Mouse (Mus musculus) cerebellum, postnatal 36 days (tissue): ENCODE measurements around the gene Gm43517.

Source experiments
- DNase-seq, 2 experiments: peaks; one replicate each; pipeline ENCODE4 v3.0.0; 2021 to 2022; ENCODE audit warnings: mixed read lengths in 2 of 2

Gm43517 gene

DNA sequence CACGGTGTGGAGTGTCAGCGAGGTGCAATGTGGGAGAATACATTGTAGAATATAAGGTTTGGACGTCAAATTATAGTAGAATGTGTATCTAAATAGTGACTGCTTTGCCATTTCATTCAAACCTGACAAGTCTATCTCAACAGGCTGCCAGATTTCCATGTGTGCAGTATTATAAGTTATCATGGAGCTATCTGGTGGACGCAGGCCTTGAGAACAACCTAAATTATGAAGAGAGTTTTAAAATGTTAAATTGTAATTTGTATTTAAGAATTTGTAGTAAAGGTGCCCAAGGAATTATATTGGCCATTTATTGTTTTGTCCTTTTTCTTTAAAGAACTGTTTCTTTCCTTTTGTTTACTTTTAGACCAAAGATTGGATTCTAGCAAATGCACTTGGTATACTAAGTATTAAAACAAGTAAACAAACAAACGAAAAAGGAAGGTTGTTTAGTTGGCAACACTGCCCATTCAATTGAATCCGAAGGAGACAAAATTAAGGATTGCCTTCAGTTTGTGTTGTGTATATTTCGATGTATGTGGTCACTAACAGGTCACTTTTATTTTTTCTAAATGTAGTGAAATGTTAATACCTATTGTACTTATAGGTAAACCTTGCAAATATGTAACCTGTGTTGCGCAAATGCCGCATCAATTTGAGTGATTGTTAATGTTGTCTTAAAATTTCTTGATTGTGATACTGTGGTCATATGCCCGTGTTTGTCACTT, 1.3 kb downstream of the Gm43517 start:
- no peak for DNase-seq

DNA sequence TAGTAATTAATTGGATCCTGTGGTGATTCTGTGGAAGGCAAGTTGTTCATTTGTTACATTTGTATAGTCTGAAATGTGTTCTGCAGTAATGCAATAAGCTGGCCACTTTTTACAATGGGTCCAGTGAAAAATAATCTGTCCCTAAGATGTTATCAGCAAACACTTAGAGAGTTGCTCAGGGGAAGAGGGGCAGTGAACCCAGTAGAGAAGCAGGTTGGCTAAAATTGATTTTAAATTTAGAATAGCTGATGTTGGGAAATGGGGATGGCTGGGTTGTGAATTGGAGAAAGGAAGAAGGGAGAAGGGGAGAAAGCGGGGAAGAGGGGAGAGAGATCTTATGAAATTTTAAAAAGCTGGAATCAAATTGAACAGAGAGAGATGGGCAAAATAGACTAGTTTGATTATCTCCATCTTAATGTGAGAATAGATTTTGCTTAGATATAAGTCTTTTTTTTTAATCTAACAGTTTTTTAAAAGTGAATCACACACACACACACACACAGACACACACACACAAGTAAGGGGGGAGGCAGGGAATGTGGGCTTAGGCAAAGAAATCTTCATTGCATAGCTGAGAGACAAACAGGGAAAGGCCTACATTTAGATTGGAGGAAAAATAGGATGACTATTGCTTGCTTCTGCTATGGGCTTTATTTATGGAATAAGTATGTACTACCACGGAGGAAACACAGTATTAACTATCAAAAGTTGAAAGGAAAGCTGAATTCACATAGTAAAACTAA, 3.1 kb downstream of the Gm43517 start:
- DNase-seq = no peak

DNA sequence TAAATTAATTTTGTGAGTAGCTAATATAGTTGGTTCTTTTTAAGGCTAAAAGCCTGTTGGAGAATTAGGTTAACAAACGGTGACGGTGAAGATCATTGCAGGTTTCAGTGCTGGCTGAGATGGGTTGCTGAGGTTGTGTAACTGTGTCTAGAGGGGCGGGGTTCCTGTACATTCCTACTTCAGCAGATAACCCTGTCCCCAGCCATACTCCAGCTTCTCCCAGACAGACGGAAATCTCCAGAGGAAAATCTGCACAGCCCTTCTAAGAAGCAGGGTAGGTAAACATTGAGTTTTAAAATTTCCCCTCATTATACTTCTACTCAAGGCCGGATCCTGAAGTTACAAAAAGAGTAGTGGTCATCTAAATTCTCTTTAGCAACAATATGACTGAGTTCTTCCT, 4.7 kb downstream of the Gm43517 start:
- DNase-seq = no peak

DNA sequence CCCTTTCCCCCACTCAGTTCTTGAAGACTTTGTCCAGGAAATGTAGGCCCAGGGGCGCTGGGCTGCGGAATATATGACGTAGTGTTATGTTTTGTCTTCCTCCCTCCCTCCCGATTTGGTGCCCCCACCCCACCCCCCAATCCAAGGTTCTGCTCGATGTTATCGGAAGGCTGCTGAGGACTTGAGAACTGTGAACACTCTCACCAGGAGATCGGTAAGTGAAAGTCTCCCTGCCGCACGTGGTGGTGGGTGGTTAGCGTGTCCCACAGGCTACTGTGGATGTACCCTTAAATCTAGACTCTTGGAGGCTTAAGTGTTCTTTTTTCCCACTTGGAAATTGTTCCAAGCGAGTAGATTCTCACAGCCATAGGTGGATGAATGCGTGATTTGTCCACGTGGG, 5.3 kb downstream of the Gm43517 start:
- DNase-seq = no peak

DNA sequence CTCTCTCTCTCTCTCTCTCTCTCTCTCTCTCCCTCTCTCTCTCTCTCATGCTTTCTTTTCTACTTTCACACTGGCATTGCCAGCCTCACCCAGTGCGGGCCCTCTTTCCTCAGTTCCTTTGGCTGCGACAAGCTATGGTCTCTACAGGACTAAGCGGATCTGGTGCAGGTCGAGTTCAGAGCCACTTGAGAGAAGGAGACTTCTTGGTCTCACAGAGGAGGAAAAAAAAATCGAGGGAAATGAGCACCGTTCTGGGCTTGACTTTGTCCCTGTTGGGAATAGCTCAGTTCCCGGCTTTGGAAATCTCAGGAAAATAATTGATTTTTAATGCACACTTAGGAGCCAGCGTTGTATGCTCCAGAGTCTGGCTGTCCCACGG, 5.9 kb downstream of the Gm43517 start:
- no peak for DNase-seq

DNA sequence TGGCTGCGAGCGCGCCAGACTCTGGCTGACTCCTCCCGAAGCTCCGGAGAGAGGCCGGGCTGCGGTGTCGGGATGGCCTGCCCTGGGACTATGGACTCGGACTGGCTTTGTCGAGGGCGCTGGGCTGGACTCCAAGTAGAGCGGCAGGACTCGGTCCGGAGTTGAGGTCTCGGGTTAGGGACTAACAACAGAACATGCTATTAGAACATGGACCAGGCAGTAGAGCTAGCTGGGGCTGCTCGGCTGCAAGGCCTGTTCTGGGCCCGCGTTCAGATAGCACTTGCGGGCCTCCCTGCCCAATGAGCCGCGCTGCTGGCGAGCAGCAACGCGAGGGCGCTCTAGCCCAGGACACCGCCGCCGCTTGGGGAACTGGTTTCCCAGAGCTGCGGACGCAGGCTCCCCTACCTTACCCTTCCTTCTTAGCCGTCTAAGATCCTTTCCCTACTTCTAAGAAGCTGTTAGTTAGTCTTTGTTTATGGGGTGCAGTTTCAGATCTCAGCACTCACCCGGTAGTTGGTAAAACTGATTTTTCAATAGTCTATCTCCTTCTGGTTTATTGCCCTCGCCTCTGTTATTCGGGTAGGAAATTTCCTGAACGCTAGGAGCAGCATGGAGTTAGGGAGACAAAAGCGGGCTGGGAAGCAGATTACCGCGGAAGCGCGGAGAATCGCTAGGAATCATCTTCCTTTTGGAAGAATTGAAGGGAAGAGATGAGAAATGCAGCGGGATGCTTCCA, 6.5 kb downstream of the Gm43517 start:
- DNase-seq = no peak

DNA sequence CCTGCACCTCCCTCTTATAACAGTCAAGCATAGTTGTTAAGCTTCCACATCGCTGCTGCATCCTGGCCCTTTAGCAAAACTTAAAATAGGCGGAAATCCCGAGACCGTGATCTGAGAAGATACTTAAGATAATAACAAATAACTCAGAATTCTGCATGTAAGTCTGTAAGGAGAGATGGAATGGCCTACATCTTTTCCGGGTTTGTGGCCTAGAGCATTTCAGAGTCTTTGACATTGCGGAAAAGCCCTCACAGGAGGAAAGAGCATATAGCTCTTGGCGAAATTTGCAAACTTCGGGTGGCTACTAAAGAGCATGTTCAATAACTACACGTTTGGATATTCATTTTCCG, 7.0 kb downstream of the Gm43517 start:
- no peak for DNase-seq

DNA sequence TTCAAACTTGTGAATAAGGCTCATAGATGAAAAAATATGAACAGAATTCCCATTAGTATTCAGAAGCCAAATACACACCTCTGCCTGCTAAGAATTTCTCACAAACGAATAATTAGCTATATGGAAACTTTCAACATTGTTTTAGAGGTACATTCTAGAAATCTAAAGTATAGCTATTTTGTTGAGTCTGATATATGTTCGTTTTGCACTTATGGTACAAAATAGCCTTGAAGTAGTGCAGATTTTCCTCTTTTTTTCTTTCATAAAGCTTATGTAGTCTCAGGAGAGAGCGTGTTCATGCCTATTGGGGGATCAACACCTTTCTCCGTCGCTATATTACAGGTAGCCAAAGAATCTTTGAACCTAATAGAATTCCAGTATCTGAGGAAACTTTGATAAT, 7.9 kb downstream of the Gm43517 start:
- no peak for DNase-seq

DNA sequence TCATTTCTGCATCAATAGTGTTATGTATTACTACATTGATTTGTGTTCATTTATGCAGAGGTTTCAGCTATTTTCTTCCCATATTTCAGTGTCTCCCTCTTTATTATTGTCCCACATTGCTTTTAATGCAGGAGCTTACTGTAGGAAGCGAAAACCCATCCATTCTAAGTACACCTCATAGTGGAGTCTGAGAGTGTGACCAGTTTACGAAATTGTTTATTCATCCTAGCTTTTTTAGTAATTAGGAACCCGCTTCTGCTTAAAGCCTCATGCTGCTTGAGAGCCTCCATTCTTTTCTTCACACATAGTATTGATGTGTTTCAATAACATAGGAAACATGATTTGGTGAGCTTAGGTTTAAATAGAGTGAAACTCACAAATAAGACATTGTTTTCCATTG, 8.7 kb downstream of the Gm43517 start:
- DNase-seq = no peak

DNA sequence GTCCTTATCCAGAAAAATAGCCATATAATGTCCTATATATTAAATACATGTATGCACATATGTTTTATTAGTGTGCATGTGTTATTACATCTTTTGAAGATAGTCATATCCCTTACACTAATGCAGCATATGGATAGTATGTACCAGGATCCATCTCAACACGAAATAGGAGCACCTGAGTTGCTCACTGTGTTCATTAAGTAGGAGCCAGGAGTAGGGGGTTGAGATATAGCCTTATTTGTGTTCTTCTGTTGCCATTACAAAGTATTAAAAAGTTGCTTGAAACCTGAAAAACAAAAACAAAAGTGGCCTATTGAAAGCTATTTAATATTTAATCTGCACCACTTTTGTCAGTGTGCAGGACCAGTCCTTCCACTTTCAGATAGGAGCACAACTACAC, 9.2 kb downstream of the Gm43517 start:
- no peak for DNase-seq

DNA sequence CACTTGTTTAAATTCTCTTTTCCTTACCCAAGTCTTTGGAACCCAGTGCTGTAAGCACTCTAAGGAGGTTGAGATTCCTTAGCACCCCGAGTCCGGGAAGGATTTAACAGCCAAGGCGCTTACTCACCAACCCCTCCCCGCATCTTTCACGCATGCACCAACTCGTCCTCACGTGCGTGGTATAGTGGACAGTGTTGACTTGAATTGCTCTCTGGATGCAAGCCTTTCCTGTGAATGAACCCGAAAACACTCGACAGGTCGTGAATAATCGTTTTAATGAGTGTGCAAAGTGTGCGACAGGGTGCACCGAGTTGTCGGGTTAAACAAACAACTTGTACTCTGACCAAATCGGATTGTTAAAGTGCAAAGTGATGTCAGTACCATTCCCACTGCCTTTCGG, 9.9 kb downstream of the Gm43517 start:
- DNase-seq = no peak

DNA sequence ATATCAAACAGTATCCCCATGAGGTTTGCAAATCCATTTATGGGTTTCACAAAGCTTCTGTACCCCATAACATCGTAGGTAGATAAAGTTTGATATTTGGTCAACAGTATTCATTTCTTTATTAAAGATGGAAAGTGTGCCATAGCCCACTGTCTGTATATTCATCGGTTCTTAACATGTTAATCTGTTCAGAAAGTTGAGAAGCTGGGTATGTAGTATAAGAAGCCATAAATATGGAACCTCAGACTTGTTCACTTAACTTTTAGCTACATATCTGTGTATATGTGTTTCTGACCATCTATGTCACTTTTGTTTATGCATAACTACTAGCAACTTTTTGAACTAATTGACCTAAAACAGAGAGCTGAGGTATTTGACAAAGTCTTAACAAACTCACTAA, 11.0 kb downstream of the Gm43517 start:
- no peak for DNase-seq

DNA sequence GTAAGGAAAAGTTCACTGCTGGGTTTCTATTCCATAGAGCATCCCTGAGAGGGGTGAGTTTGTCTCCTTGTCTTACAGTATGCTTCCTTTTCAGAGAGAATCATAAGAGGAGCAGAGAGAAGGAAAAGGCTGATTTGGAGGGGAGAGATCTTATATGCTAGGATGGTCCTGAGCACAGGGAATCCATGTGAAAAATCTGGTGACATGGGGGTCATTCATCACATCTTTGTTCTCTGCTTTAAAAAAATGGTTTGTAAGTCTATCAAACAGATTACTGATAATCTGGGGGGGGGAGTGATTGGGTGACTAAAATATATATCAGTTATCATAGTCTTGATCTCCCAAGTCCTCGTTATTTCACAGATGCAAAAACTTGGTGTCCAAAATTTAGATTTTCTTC, 11.8 kb downstream of the Gm43517 start:
- no peak for DNase-seq

DNA sequence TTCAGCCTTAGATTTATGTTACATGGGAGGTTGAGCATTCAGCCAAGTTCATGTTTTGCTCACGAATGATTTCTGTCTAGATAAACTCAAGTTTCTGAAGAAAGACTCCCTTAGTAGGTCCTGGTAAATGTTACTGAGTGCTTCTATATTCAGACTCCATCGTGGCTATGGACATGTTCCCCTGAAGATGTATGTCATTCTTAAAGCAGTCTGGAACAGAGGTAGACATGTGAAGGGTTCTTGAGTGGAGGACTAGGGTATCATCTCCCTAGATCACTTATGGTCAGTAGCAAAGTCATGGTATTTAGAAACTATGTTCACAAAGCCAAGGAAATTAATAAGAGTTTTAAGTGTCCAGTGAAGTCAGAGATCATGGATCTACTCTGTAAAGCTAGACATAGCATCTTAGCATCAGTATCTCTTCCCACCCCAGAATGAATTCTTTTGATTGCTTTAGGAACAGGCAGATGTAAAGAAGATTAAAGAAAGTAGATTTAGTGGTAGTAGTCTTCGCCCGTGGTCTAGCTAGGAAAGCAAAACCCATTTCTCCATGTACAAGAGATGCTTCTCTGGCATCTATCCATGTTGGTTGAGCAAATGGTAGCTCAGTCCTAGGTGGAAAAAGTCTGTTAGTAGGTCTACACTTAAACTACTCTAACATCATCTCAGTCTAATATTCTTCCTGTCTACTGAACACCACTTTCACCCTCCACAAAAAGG, 12.6 kb downstream of the Gm43517 start:
- no peak for DNase-seq

DNA sequence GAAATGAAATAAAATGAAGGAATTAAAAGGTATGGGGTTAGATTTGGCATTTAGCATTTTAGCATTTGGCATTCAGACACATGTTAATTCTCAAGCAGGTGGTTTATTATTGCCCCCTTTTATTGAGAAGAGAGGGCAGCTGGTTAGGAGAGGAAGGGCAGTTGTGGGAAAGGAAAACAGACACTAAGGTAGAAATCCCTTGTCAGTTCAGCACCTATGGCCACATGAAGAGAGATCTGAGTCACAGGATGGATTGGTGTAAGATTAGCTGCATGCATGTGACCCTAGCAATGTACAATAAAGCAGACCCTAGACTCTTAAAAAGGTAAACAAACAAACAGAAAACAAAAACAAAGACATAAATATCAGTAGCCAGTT, 13.2 kb downstream of the Gm43517 start:
- DNase-seq = no peak

DNA sequence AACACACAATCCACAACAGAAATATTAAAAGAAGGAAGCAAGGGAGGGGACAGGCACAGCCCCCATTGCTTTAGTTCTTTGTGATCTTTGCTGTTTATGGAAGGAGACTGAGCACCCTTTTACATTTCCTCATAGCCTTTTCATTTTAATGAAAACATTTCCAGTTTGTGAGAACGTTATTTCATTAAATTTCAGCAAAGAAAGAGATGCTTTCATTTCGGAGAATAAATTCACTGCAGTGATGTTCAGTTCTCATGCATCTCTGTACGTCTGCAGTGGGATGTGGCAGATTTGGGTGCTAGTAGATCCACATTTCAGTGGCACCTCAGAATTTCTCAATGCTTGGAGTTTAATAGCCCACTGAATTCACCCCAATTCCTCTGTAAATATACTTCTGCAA, 13.7 kb downstream of the Gm43517 start:
- DNase-seq = no peak

DNA sequence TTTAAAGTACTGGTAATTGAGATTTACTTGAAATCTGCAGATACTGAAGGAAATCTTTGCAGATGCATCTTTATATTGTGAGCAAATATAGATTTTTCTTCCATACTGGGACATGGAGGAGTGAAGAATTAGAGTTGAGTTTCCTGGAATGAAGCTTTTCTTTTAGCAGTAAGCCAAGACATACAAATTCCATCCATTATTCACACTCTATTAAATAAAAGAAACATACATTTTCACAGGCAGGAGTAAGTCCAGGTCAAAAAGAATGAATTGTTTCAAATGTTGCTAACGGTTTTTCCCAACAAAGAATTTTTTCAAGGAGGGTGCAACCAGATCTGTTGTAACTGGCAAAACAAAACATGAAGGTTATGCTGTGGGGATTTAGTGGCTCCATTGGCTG, 14.6 kb downstream of the Gm43517 start:
- no peak for DNase-seq

DNA sequence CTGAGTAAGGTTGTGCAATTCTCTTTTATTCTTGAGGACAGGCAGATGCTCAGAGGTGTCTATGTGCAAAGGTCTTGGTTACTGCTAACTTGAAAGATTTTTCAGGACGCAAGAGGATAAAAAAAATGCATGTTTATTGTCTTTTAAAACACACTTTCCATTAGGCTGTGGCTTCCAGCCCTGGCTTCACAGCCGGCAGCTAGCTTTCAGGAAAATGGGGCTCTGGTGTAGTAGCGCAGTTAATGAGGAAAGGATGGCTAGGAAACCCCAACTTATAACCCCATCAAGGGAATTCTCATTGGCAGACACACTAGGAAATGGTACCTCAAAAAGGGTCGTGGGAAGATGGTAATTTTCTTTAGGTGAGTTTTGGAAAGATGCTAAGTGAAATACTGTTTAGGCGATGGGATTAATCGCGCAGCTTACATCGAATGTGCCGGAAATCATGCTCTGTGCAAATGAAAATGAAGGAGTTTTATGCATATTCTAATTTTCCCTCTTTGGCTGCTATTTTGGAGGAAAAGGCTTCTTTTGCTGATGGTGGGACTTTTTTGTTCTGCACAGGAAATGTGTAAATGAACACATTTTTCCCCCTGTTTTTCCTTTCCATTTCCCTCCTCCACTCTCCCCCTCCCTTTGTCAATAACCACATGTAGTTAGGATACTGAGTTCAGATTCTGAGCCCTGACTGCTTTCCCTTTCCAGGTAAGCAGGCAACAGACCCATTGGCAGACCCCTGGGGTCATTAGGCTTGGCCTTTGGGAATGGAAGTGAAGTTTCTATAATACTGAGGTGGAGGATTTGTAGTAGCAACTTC, 15.3 kb downstream of the Gm43517 start:
- no peak for DNase-seq

DNA sequence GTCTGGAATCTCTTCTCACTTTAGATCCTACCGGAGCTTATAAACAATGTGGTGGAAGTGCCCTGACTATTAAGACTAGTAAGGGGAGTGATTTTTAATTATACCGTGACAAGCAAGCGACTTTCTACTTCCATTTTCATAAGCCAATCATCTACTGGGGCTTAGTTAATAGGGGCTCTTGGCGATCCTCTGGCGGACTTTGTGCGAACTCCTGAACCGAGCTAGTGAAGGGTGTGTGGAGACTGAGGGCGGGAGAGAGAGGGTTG, 15.8 kb downstream of the Gm43517 start:
- DNase-seq = no peak

DNA sequence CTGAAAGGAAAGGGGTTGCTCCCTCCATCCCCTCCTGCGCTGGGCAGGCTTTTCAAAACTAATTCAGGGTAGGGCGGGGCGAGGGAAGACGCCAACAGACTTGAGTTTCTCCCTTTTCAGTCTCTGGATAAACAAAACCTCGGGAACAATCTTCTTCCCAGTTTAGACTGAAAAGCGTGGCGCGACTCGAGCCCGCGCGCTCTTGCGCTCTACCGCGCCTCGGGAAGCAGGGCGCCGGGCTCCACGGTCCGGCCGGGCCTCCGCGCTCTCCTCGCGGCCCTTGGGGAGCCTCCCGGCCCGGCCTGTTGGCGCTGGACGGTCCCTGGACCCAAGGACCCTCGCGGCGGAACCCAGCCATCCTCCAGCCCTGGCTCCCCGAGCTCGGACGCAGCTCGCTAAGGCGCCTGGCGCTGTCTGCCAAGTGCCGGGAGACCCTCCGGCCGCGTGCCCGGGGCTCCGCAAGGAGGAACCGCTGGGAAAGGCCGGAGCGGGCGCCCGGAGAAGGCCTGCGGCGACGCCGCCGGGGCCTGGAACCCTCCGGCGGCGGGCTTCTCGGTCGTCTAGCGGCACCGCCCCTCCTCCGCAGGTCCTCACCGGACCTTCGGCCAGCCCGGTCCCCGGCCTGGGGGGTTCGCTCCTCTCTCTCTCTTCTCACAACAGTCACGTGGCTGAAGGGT, 16.3 kb downstream of the Gm43517 start:
- no peak for DNase-seq

DNA sequence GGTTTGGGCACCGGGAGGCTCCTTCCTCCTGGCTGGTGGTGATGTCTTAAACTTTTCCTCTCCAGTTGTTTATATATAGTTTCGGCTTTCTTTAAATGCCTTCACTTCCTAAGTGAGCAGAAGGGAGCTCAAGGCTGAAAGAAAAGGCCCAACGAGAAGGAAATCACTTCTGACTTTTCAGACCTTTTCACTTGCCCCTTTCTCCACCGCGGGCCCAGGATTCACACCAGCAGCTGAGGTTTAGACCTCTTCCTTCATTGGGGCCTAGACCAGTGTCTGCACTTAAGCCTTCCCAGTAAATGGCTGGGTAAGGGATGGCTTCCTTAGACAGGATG, 16.8 kb downstream of the Gm43517 start:
- no peak for DNase-seq

DNA sequence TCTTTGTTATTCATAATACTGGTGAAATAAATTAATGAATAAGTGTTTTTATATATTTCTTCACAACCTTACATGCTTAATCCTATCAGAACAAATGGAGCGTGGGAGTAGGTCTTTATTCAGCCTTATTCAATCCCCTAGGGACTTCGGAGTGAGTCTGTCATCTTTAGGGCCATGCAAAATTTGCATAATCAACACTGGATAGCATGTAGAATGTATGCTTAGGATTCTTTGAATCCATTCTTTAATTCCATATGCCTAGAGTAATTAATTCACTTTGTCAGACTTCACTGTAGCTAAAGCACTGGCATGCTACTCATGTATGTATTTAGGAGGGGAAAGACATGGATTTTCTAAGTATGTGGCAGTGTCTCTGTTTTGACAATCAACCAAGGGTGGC, 24.9 kb downstream of the Gm43517 start:
- DNase-seq = no peak

DNA sequence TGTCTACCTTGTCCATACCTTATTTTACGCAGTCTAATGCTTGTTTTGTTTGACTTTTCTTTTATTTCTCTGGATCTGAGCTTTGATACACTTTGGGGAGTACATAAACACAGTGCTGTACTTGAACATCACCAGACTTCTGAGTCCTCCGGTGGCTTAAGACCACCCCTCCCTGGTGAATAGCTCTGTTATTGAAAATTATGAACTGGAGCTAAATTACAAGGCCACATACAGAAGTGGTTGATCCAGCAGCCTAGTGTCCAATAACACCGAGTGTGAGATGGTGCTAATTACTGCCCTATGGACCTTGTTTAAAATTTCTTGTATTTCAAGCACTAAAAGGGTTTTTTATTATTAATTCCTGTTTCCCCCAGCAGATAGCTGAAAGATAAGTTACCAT, 33.0 kb downstream of the Gm43517 start:
- no peak for DNase-seq
